Mouse (Mus musculus) neural tube, embryonic 11.5 days (tissue): ENCODE results near the gene Ltb. TPM values are rescaled to one million over a fixed set of nuclear protein-coding genes. Genes with fewer than 3 reads are reported as not detected.
A peak's percentile ranks its signal among the peaks of the same experiment; 100 is the strongest.

ENCODE experiments used
- ATAC-seq: fragments of 200-750 bp; cut with Nextera tagmentation; 2 replicates; pipeline ENCODE4 v1.8.0; 2017; ENCODE audit warnings: moderate number of reproducible peaks, mild to moderate bottlenecking, moderate TSS enrichment, moderate library complexity; ENCODE audit not compliant: insufficient read depth, low FRiP score, low TSS enrichment
- DNase-seq: peaks from one replicate; pipeline ENCODE4 v3.0.0-alpha.2; 2015; ENCODE audit warnings: low spot score
- H3K27ac ChIP-seq: fragments of 300-500 bp; sonication (generic); 2 replicates; pipeline ENCODE4 v1.5.1; 2014; ENCODE audit warnings: low read depth, mild to moderate bottlenecking, low read length
- H3K27me3 ChIP-seq: fragments of 300-500 bp; sonication (generic); 2 replicates; pipeline ENCODE4 v1.6.1; 2014; ENCODE audit warnings: mild to moderate bottlenecking, low read length, mixed read lengths; ENCODE audit not compliant: control insufficient read depth, insufficient read depth
- H3K36me3 ChIP-seq: fragments of 300-500 bp; sonication (generic); 2 replicates; pipeline ENCODE4 v1.6.1; 2014; ENCODE audit warnings: mild to moderate bottlenecking, low read length, moderate library complexity, mixed read lengths; ENCODE audit not compliant: control insufficient read depth, insufficient read depth
- H3K4me1 ChIP-seq: fragments of 300-500 bp; sonication (generic); 2 replicates; pipeline ENCODE4 v1.6.1; 2014; ENCODE audit warnings: low read length, mixed read lengths; ENCODE audit not compliant: control insufficient read depth, insufficient read depth
- H3K4me2 ChIP-seq: fragments of 300-500 bp; sonication (generic); 2 replicates; pipeline ENCODE4 v1.6.1; 2014; ENCODE audit warnings: low read depth, mild to moderate bottlenecking, moderate library complexity
- H3K4me3 ChIP-seq: fragments of 300-500 bp; sonication (generic); 2 replicates; pipeline ENCODE4 v1.5.1; 2014; ENCODE audit warnings: low read depth, low read length
- H3K9ac ChIP-seq: fragments of 300-500 bp; sonication (generic); 2 replicates; pipeline ENCODE4 v1.6.1; 2014; ENCODE audit warnings: mild to moderate bottlenecking, low read length
- H3K9me3 ChIP-seq: fragments of 300-500 bp; sonication (generic); 2 replicates; pipeline ENCODE4 v1.6.1; 2016; ENCODE audit warnings: low read length; ENCODE audit not compliant: control insufficient read depth
- WGBS: fragments of 180-500 bp; shearing (Covaris S2); extraction: QIAGEN DNeasy Blood & Tissue Kit; methylation state at CpG from one replicate; pipeline ENCODE4 v1.1.7; 2014; 5-methylcytosine and 5-hydroxymethylcytosine counted together
- polyA plus RNA-seq: library from polyadenylated mRNA; unstranded; fragments of >200 nt; fragmentation: Nextera tagmentation; extraction: Ambion mirVana; gene quantifications from 2 replicates; pipeline ENCODE4 v1.2.1, GENCODE M21; 2014

The Ltb gene
- polyA plus RNA-seq, 1 experiment from 2014 or later: 0.27 TPM

DNA sequence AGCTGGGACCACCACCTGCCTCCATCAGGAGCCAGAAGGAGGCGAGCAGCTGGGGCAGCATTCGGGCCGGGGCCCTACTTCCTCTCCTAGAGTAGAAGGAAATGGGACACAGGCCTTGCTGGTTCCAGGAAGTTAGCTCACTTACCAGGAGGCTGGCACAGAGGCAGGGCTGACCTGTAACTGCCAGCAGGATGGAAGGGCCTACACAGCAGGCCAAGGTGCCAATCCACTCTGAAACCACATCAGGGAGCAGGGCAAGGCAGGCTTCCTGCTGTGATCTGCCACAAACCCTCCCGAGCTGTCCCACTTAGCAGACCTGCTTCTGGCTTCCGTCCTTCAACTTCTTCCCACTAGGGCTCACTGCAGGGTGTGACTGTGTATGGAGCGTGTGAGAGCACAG lies 28.1 kb downstream of the Ltb start:
- peak; percentile 6 for DNase-seq
- Histone ChIP-seq H3K27ac (no peak overlapping the region), H3K4me3 (no peak overlapping the region), H3K4me1 (no peaks in the 10 kb centered on the region), H3K4me2 (no peak overlapping the region), H3K9ac (no peak overlapping the region), H3K9me3 (no peaks in the 10 kb centered on the region), H3K36me3 (peaks cover 10% of the 10 kb centered on the region), H3K27me3 (no peaks in the 10 kb centered on the region)
- no peak for ATAC-seq
- 80% methylated on average over 6 of the region's 6 CpGs for WGBS

DNA sequence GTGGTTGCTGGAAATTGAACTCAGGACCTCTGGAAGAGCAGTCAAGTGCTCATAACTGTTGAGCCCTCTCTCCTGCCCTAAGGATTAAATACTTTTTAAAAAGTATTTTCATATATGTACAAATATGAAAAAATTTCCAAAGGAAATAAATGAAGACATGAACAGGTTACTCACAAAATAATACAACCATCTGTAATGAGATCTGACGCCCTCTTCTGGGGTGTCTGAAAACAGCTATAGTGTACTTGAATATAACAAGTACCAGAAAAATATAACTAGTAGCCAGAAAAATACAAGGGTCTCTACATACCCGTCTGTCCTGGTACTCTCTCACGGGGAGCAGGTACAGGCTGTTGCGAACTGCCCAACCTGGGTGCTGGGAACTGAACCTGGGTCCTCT lies 30.4 kb downstream of the Ltb start:
- no peak overlapping the region for H3K4me2 ChIP-seq
- WGBS: over 99% methylated on average over 4 of the region's 4 CpGs
- DNase-seq (no peak), ATAC-seq (no peak)
- H3K4me3 ChIP-seq: no peak overlapping the region
- H3K36me3 ChIP-seq: peaks cover 13% of the 10 kb centered on the region
- no peaks in the 10 kb centered on the region for H3K27me3 ChIP-seq
- H3K4me1 ChIP-seq: no peaks in the 10 kb centered on the region
- H3K9ac ChIP-seq: no peak overlapping the region
- H3K9me3 ChIP-seq: no peaks in the 10 kb centered on the region
- H3K27ac ChIP-seq: no peak overlapping the region

GRCm38 (mm10) chr17:35225456-35225855 lies 31.2 kb downstream of the Ltb start:
- DNase-seq (no peak), ATAC-seq (no peak)
- no peak overlapping the region for H3K9ac ChIP-seq
- peaks cover 11% of the 10 kb centered on the region for H3K36me3 ChIP-seq
- WGBS: 89% methylated on average over 5 of the region's 5 CpGs
- no peak overlapping the region for H3K27ac ChIP-seq
- H3K4me1 ChIP-seq: no peaks in the 10 kb centered on the region
- H3K27me3 ChIP-seq: no peaks in the 10 kb centered on the region
- H3K9me3 ChIP-seq: no peaks in the 10 kb centered on the region
- H3K4me3 ChIP-seq: no peak overlapping the region
- no peak overlapping the region for H3K4me2 ChIP-seq

DNA sequence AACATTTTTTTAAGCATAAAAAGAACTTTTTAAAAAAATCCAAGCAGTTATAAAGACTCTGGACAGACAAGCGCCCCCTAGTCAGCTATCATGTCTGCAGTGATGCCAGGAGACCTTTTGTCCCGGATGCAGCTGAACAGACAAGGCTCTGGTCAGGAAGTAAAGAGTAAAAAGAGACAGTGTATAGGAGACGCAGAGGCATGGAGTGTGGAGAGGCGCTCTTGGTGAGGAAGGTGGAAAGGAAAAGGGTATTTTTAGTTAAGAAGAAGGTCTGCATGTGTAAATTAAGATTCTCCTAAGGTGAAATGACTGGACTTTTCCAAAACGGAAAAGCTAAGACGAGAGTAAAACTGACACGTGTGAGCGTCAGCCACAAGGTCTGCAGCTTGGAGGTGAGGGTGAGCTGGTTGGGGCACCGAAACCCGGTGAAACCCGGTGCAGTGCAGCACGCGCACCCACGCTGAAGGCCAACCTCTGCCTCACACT lies 32.4 kb downstream of the Ltb start:
- no peak for ATAC-seq
- peaks cover 9% of the 10 kb centered on the region; the same call in 1 of the 2 replicates for H3K36me3 ChIP-seq

DNA sequence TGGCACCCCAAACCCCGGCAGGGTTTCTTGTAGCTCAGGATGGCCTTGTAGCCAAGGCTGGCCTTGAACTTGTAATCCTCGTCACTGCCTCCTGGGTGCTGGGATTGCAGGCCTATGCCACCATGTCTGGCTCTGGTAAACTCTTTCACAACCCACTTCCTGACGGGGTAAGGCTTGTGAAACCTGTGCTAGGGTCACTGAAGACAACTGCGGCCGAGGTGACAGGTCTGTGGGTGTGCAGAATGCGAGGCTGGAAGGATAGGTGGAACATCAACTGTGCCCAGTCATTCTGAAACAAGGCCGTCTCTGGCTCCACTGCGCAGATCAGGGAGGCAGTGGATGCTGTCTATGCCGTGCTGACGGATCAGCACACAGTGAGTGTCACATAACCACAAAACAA lies 36.8 kb downstream of the Ltb start:
- no peak for ATAC-seq
- WGBS: 91% methylated on average over 10 of the region's 10 CpGs
- Histone ChIP-seq H3K4me2 (no peak overlapping the region), H3K9ac (no peak overlapping the region), H3K9me3 (no peaks in the 10 kb centered on the region), H3K36me3 (peaks cover 9% of the 10 kb centered on the region; the same call in 1 of the 2 replicates), H3K27me3 (no peaks in the 10 kb centered on the region), H3K27ac (no peak overlapping the region), H3K4me3 (no peak overlapping the region), H3K4me1 (no peaks in the 10 kb centered on the region; the same call in none of the 2 replicates)
- no peak for DNase-seq

More for the DNA sequence above, 32.4 kb downstream of the Ltb start:
- H3K27ac ChIP-seq: no peak overlapping the region
- no peak for DNase-seq
- H3K4me3 ChIP-seq: no peak overlapping the region
- no peaks in the 10 kb centered on the region for H3K9me3 ChIP-seq
- no peaks in the 10 kb centered on the region for H3K4me1 ChIP-seq
- H3K4me2 ChIP-seq: no peak overlapping the region
- no peaks in the 10 kb centered on the region for H3K27me3 ChIP-seq
- 88% methylated on average over 14 of the region's 14 CpGs for WGBS
- H3K9ac ChIP-seq: no peak overlapping the region

GRCm38 (mm10) chr17:35232043-35232442 lies 37.8 kb downstream of the Ltb start:
- no peak overlapping the region for H3K9ac ChIP-seq
- H3K4me3 ChIP-seq: no peak overlapping the region
- peaks cover 9% of the 10 kb centered on the region; the same call in 1 of the 2 replicates for H3K36me3 ChIP-seq
- no peak for ATAC-seq
- H3K27ac ChIP-seq: no peak overlapping the region
- peaks cover 3% of the 10 kb centered on the region for H3K4me1 ChIP-seq
- 17% methylated on average over 12 of the region's 12 CpGs for WGBS
- no peak overlapping the region for H3K4me2 ChIP-seq
- H3K9me3 ChIP-seq: no peaks in the 10 kb centered on the region
- H3K27me3 ChIP-seq: no peaks in the 10 kb centered on the region
- DNase-seq: peak; percentile 87

DNA sequence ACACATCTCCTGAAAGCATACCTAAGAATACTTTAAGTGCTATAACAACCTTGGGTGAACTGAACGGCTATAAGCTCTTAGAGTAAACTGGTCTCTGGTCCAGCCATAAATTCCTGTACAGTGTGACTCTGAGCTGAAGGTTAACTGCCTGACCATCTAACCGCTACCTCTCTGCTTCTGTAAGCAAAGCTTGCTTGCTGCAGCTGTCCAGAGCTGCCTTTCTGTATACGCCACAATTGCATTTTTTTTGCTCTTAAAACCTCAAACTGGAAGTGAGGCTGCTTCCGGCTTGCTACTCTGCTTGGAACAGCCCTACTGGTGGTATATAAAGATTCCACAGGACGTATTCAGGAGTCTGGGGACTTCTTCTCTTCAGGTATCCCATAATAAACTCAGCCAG lies 38.4 kb downstream of the Ltb start:
- Histone ChIP-seq H3K4me3 (no peak overlapping the region), H3K36me3 (peaks cover 9% of the 10 kb centered on the region; the same call in 1 of the 2 replicates), H3K9ac (no peak overlapping the region), H3K4me1 (peaks cover 3% of the 10 kb centered on the region), H3K4me2 (no peak overlapping the region), H3K27me3 (no peaks in the 10 kb centered on the region), H3K27ac (no peak overlapping the region), H3K9me3 (no peaks in the 10 kb centered on the region)
- 91% methylated on average over 5 of the region's 5 CpGs for WGBS
- no peak for DNase-seq
- ATAC-seq: no peak

DNA sequence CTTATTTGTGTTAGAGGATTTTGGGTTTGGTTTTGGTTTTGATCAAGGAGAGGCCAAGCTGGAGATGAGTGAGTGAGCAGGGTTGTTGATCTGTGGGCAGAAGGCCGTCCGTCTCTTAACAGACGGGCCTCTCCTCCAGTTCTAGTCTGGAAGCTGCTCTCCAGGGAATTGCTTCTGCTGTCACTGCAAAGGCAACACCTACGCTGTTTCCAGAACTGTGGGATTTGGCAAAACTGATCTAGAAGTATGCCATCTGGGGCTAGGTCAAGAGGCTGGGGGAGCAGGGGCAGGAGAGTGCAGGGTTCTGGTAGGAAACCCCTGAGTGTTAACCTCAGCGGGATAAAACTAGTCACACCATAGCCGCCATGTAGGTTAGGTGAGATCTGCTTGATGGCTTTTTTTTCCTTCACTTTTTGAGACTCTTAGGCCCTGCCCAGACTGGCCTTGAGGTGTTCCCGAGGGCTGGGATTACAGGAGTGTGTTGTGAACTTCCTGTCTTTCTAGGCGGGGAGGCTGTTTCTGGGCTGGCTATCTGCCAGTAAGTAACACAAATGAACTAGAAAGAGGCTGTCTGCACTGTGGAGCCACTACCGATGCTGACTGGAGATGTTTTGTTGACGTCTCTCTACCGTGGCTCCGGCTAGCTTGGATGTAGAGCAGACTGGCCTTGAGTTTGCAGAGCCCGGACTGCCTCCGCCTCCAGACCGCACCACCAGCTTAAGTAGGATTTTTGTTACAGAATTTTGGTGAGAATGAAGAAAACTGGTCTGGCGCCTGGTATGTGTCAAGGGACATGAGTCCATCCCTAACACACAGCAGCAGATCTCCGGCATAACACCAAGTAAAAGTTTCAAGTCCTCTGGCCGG lies 39.1 kb downstream of the Ltb start, which contains the start of gene Atp6v1g2:
TSS of gene Atp6v1g2 (plus strand) at position 547 of the 867 bp plus-strand sequence.
- Histone ChIP-seq H3K9ac (no peak within 1 kb of the TSS; the same call in 1 of the 2 replicates), H3K4me1 (peaks cover 3% of the 10 kb centered on the region), H3K9me3 (no peaks in the 10 kb centered on the region), H3K27ac (no peak within 1 kb of the TSS), H3K27me3 (no peaks in the 10 kb centered on the region), H3K4me3 (peak within 1 kb of the TSS; percentile 64; the same call in 1 of the 2 replicates), H3K4me2 (peak within 1 kb of the TSS; percentile 90), H3K36me3 (peaks cover 9% of the 10 kb centered on the region; the same call in 1 of the 2 replicates)
- DNase-seq: no peak
- ATAC-seq: no peak
- WGBS: 90% methylated on average over 18 of the region's 18 CpGs
